Mouse (Mus musculus): ENCODE results near the gene Cib2. TPM values are rescaled to one million over a fixed set of nuclear protein-coding genes. Genes with fewer than 3 reads are reported as not detected.
A peak's percentile ranks its signal among the peaks of the same experiment; 100 is the strongest.

The Cib2 gene
- polyA plus RNA-seq, 1 experiment, result 5.8 TPM

- no peaks in the 10 kb centered on the region for H3K4me1 ChIP-seq (replicated peaks; ENCODE audit: control insufficient read depth, insufficient read depth, low read length)
- H3K27me3 ChIP-seq (ENCODE audit: control insufficient read depth, insufficient read depth, low read length), result no peaks in the 10 kb centered on the region
- no peaks in the 10 kb centered on the region for H3K36me3 ChIP-seq (ENCODE audit: control insufficient read depth, insufficient read depth, low read length)
- no peak for DNase-seq
- no peak overlapping the region for H3K4me3 ChIP-seq (ENCODE audit: control insufficient read depth, insufficient read depth, low read length)
- 93% methylated on average over 6 of the region's 6 CpGs for WGBS
- TF ChIP-seq CTCF (IDR thresholded peaks at IDR 0.05; ENCODE audit: borderline replicate concordance, control insufficient read depth, extremely low read depth, insufficient read depth, low read length, poor library complexity), result no peak
- TF ChIP-seq POLR2A (IDR thresholded peaks at IDR 0.05; ENCODE audit: control insufficient read depth, extremely low read depth, insufficient read depth, low read length, poor library complexity), result no peak
- H3K27ac ChIP-seq (ENCODE audit: control insufficient read depth, insufficient read depth, low read length), result no peak overlapping the region
Measured at GRCm38 (mm10) chr9:54549433-54549832, 10.6 kb downstream of the Cib2 start.

- Histone ChIP-seq H3K27me3 (ENCODE audit: control insufficient read depth, insufficient read depth, low read length) (no peaks in the 10 kb centered on the region), H3K27ac (ENCODE audit: control insufficient read depth, insufficient read depth, low read length) (no peak overlapping the region), H3K4me3 (ENCODE audit: control insufficient read depth, insufficient read depth, low read length) (no peak overlapping the region), H3K36me3 (ENCODE audit: control insufficient read depth, insufficient read depth, low read length) (no peaks in the 10 kb centered on the region), H3K4me1 (replicated peaks; ENCODE audit: control insufficient read depth, insufficient read depth, low read length) (no peaks in the 10 kb centered on the region)
- DNase-seq, result peak; percentile 45
- 8% methylated on average over 5 of the region's 5 CpGs for whole genome bisulfite sequencing
- peak; percentile 37; the same call in 1 of the 2 replicates for TF ChIP-seq CTCF (IDR thresholded peaks at IDR 0.05; ENCODE audit: borderline replicate concordance, control insufficient read depth, extremely low read depth, insufficient read depth, low read length, poor library complexity)
- no peak for TF ChIP-seq POLR2A (IDR thresholded peaks at IDR 0.05; ENCODE audit: control insufficient read depth, extremely low read depth, insufficient read depth, low read length, poor library complexity)
Measured at GRCm38 (mm10) chr9:54547536-54547935, 12.5 kb downstream of the Cib2 start.

- TF ChIP-seq POLR2A (IDR thresholded peaks at IDR 0.05; ENCODE audit: control insufficient read depth, extremely low read depth, insufficient read depth, low read length, poor library complexity), result no peak
- TF ChIP-seq CTCF (IDR thresholded peaks at IDR 0.05; ENCODE audit: borderline replicate concordance, control insufficient read depth, extremely low read depth, insufficient read depth, low read length, poor library complexity), result no peak
- 95% methylated on average over 4 of the region's 4 CpGs for WGBS
- Histone ChIP-seq H3K36me3 (ENCODE audit: control insufficient read depth, insufficient read depth, low read length) (no peaks in the 10 kb centered on the region), H3K27me3 (ENCODE audit: control insufficient read depth, insufficient read depth, low read length) (no peaks in the 10 kb centered on the region), H3K27ac (ENCODE audit: control insufficient read depth, insufficient read depth, low read length) (no peak overlapping the region), H3K4me1 (replicated peaks; ENCODE audit: control insufficient read depth, insufficient read depth, low read length) (no peaks in the 10 kb centered on the region), H3K4me3 (ENCODE audit: control insufficient read depth, insufficient read depth, low read length) (no peak overlapping the region)
- no peak for DNase-seq
Measured at GRCm38 (mm10) chr9:54544954-54545315, 15.1 kb downstream of the Cib2 start.

DNA sequence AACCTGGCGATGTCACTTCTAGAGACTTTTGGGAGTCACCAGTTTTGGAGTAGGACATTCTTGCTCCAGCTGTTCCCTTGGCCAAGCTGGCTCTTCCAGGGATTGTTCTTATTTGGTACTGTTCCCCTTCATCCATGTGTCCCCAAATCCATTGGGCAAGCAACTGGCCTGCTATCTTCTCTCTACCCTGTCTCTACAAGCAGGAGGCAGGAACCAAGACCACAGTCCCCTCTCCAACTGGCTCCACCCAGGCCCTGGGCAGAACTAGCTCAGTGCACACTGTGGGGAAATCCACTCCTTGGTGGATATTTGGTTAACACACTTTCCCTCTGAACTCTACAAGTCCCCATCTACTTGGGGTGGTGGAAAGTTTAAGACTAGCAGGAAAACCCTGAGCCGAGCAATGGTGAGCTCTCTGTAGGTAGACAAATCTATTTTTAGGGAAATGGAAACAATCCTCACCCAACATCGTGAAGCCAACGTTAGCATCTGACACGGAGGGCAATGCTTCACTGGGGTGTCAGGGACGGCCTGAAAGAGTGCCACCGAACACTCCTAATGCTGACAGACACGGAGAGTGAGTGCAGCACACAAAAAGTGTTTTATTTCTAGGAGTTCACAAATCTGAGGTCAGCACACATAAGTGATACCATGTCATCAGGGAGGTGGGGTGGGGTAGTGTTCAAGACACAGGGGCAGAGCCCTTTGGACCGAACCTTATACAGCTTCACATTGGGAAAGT, 15.6 kb downstream of the Cib2 start:
- Histone ChIP-seq H3K27me3 (ENCODE audit: control insufficient read depth, insufficient read depth, low read length) (no peaks in the 10 kb centered on the region), H3K36me3 (ENCODE audit: control insufficient read depth, insufficient read depth, low read length) (no peaks in the 10 kb centered on the region), H3K4me1 (replicated peaks; ENCODE audit: control insufficient read depth, insufficient read depth, low read length) (no peaks in the 10 kb centered on the region), H3K4me3 (ENCODE audit: control insufficient read depth, insufficient read depth, low read length) (no peak overlapping the region), H3K27ac (ENCODE audit: control insufficient read depth, insufficient read depth, low read length) (no peak overlapping the region)
- 92% methylated on average over 9 of the region's 9 CpGs for WGBS
- no peak for DNase-seq
- no peak for TF ChIP-seq CTCF (IDR thresholded peaks at IDR 0.05; ENCODE audit: borderline replicate concordance, control insufficient read depth, extremely low read depth, insufficient read depth, low read length, poor library complexity)
- no peak for TF ChIP-seq POLR2A (IDR thresholded peaks at IDR 0.05; ENCODE audit: control insufficient read depth, extremely low read depth, insufficient read depth, low read length, poor library complexity)

- Histone ChIP-seq H3K27me3 (ENCODE audit: control insufficient read depth, insufficient read depth, low read length) (no peaks in the 10 kb centered on the region), H3K4me3 (ENCODE audit: control insufficient read depth, insufficient read depth, low read length) (no peak overlapping the region), H3K36me3 (ENCODE audit: control insufficient read depth, insufficient read depth, low read length) (no peaks in the 10 kb centered on the region), H3K4me1 (replicated peaks; ENCODE audit: control insufficient read depth, insufficient read depth, low read length) (no peaks in the 10 kb centered on the region), H3K27ac (ENCODE audit: control insufficient read depth, insufficient read depth, low read length) (no peak overlapping the region)
- DNase-seq, result no peak
- TF ChIP-seq POLR2A (IDR thresholded peaks at IDR 0.05; ENCODE audit: control insufficient read depth, extremely low read depth, insufficient read depth, low read length, poor library complexity) (no peak), CTCF (IDR thresholded peaks at IDR 0.05; ENCODE audit: borderline replicate concordance, control insufficient read depth, extremely low read depth, insufficient read depth, low read length, poor library complexity) (no peak)
- 86% methylated on average over 5 of the region's 5 CpGs for WGBS
Measured at GRCm38 (mm10) chr9:54540801-54541200, 19.2 kb downstream of the Cib2 start.

DNA sequence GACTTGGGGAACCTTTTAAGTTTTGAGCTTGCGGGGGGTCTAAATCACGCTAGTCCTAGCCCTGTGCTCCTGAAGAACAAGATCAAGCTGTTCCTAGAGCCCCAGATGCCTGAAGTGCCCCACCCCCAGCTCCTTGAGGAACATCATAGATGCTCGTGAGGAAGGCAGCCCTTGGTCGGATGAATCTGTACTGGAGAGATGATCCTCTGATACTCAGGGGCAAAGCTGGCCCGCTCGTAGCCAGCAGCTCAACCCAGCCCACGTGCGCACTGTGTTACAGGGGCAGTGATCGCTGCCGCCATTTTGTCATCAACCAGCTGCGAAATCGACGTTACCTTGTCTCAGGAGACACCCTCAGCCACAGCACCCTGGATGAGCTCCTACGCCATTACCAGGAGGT, 21.3 kb downstream of the Cib2 start, which contains the start of gene Sh2d7:
Sh2d7 (plus strand) TSS at position 301 of the 400 bp plus-strand sequence.
- no peaks in the 10 kb centered on the region for H3K36me3 ChIP-seq (ENCODE audit: control insufficient read depth, insufficient read depth, low read length)
- H3K4me3 ChIP-seq (ENCODE audit: control insufficient read depth, insufficient read depth, low read length), result no peak within 1 kb of the TSS
- DNase-seq, result no peak
- no peaks in the 10 kb centered on the region for H3K27me3 ChIP-seq (ENCODE audit: control insufficient read depth, insufficient read depth, low read length)
- TF ChIP-seq CTCF (IDR thresholded peaks at IDR 0.05; ENCODE audit: borderline replicate concordance, control insufficient read depth, extremely low read depth, insufficient read depth, low read length, poor library complexity) (no peak), POLR2A (IDR thresholded peaks at IDR 0.05; ENCODE audit: control insufficient read depth, extremely low read depth, insufficient read depth, low read length, poor library complexity) (no peak)
- no peak within 1 kb of the TSS for H3K27ac ChIP-seq (ENCODE audit: control insufficient read depth, insufficient read depth, low read length)
- 97% methylated on average over 14 of the region's 14 CpGs for WGBS
- no peaks in the 10 kb centered on the region for H3K4me1 ChIP-seq (replicated peaks; ENCODE audit: control insufficient read depth, insufficient read depth, low read length)

Measured in thymus, adult 2 months (tissue).